ENCODE assay signal across 8 mouse cellular contexts in genomic region chr16:56716557-56717179, GRCm38 (mm10). TPM values are rescaled to one million over a fixed set of nuclear protein-coding genes. Genes with fewer than 3 reads are reported as not detected.
DNase-seq lines count a peak whose midpoint lies in the region.

No protein-coding gene starts in this region.

- peaks cover 10% of the 10 kb centered on the region for H3K4me1 ChIP-seq in heart, embryonic 10.5 days
- H3K4me1 ChIP-seq in midbrain, embryonic 10.5 days: peaks cover 18% of the 10 kb centered on the region

- peaks cover 12% of the 10 kb centered on the region for H3K36me3 ChIP-seq in heart, embryonic 10.5 days
- H3K36me3 ChIP-seq in midbrain, embryonic 10.5 days: peaks cover 18% of the 10 kb centered on the region

- intact Hi-C loops in gastrocnemius, postnatal 14 days (cut with DNase I; ENCODE audit: low total_unique reads): no loop called here

- H3K27ac ChIP-seq in heart, embryonic 10.5 days: peak overlapping the region; percentile 99
- peak overlapping the region; percentile 98 for H3K27ac ChIP-seq in midbrain, embryonic 10.5 days (replicated peaks)

- peak; percentile 10 for DNase-seq in gastrocnemius, postnatal 14 days
- DNase-seq in gastrocnemius, postnatal 4 days (ENCODE audit: low spot score in 2 of 2): no peak
- peak; percentile 5 to 22 for DNase-seq in CD8-positive naive resting alpha-beta T cell, adult 2 months (ENCODE audit: low read depth in 2 of 2, low spot score in 2 of 2)
- DNase-seq in cerebellum, adult 8-10 months: peak; percentile 37
- no peak for DNase-seq in heart, embryonic 10.5 days (ENCODE audit: low spot score)
- DNase-seq in layer of hippocampus, postnatal 36 days: peak; percentile 16 to 17
- no peak for DNase-seq in midbrain, embryonic 10.5 days (ENCODE audit: low spot score)
- DNase-seq in Muller cell, postnatal 12 days (ENCODE audit: inconsistent ontology term): no peak

- peak overlapping the region; percentile 89 for H3K4me3 ChIP-seq in heart, embryonic 10.5 days
- peak overlapping the region; percentile 92 for H3K4me3 ChIP-seq in midbrain, embryonic 10.5 days

- no peaks in the 10 kb centered on the region for H3K27me3 ChIP-seq in heart, embryonic 10.5 days (ENCODE audit: insufficient read depth, poor library complexity, severe bottlenecking)
- H3K27me3 ChIP-seq in midbrain, embryonic 10.5 days (ENCODE audit: low read depth, poor library complexity, severe bottlenecking): no peaks in the 10 kb centered on the region

- under 1% methylated on average over 31 of the region's 38 CpGs for WGBS in heart, embryonic 10.5 days
- under 1% methylated on average over 32 of the region's 38 CpGs for WGBS in midbrain, embryonic 10.5 days

- no peaks in the 10 kb centered on the region for H3K9me3 ChIP-seq in heart, embryonic 10.5 days
- no peaks in the 10 kb centered on the region for H3K9me3 ChIP-seq in midbrain, embryonic 10.5 days (replicated peaks)

RNA-seq across cellular contexts. Expression of gene Tfg, which starts 0.6 kb away (rescaled TPM):
- total RNA-seq in gastrocnemius, postnatal 14 days (2021): 10 to 100 TPM; 41.9 to 48.8 TPM
- 10 to 100 TPM; 62.4 to 70.4 TPM for total RNA-seq in gastrocnemius, postnatal 4 days (2021)
- 151 and 158 TPM in 2 replicates for polyA plus RNA-seq in heart, embryonic 10.5 days (2016; fragmentation: Nextera tagmentation; extraction: Ambion mirVana)
- 10 to 100 TPM; 59.5 to 59.7 TPM for total RNA-seq in layer of hippocampus, postnatal 36 days (2021)
- polyA plus RNA-seq in midbrain, embryonic 10.5 days (2016; fragmentation: Nextera tagmentation; extraction: Ambion mirVana): 202 and 203 TPM in 2 replicates

Comparison
In these comparisons a context has a peak if more than half of its experiments do, and no peak if none do; other contexts are left out.
1. DNase-seq: peak in gastrocnemius, postnatal 14 days (single experiment), CD8-positive naive resting alpha-beta T cell, adult 2 months (2 of 2), cerebellum, adult 8-10 months (single experiment) and layer of hippocampus, postnatal 36 days (2 of 2); none in gastrocnemius, postnatal 4 days (0 of 2), heart, embryonic 10.5 days (single experiment), midbrain, embryonic 10.5 days (single experiment) and Muller cell, postnatal 12 days (single experiment).